Mouse (Mus musculus) MEL (cell line): Measurements from ENCODE around the gene Upb1. TPM values are rescaled to one million over a fixed set of nuclear protein-coding genes. Genes with fewer than 3 reads are reported as not detected.
"Not testable (repeated sequence)": the region's sequence is repeated elsewhere in the genome, so short reads cannot be mapped to it uniquely, and the experiment has no call there.

Experiments
- DNase-seq: peaks from one replicate; pipeline ENCODE4 v3.0.0; 2011; ENCODE audit warnings: low read depth, low spot score
- H3K27ac ChIP-seq: 2 replicates; pipeline ENCODE4 v1.5.1; 2012; ENCODE audit warnings: low read depth, mild to moderate bottlenecking, control low read depth, low read length, moderate library complexity; ENCODE audit not compliant: control insufficient read depth
- H3K27me3 ChIP-seq, 2 experiments: fragments of 150-350 bp in 1 of 2; sonication (generic) in 1 of 2; 2 replicates each; pipeline ENCODE4 v1.6.1; 2012; ENCODE audit warnings: low read length in 2 of 2, mild to moderate bottlenecking in 2 of 2, improper control_type of control experiment in 1 of 2, moderate library complexity in 1 of 2; ENCODE audit not compliant: insufficient read depth in 2 of 2, control insufficient read depth in 1 of 2
- H3K36me3 ChIP-seq, 2 experiments: 2 replicates each; pipeline ENCODE4 v1.6.1; 2012 to 2014; ENCODE audit warnings: low read length in 2 of 2, improper control_type of control experiment in 1 of 2, inconsistent platforms in 1 of 2, mild to moderate bottlenecking in 1 of 2; ENCODE audit not compliant: insufficient read depth in 2 of 2, control insufficient read depth in 1 of 2
- H3K4me1 ChIP-seq, 2 experiments: fragments of 150-350 bp in 1 of 2; sonication (generic) in 1 of 2; 2 replicates each; pipeline ENCODE4 v1.6.1; 2012; ENCODE audit warnings: low read length in 2 of 2, improper control_type of control experiment in 1 of 2, mild to moderate bottlenecking in 1 of 2; ENCODE audit not compliant: insufficient read depth in 2 of 2, control insufficient read depth in 1 of 2
- H3K4me3 ChIP-seq, 2 experiments: fragments of 150-350 bp in 1 of 2; sonication (generic) in 1 of 2; 2 replicates each; pipeline ENCODE4 v1.5.1; 2012; ENCODE audit warnings: low read depth in 2 of 2, low read length in 2 of 2, mild to moderate bottlenecking in 2 of 2, moderate library complexity in 2 of 2, control low read depth in 1 of 2, improper control_type of control experiment in 1 of 2; ENCODE audit not compliant: control insufficient read depth in 1 of 2, insufficient read depth in 1 of 2
- H3K79me2 ChIP-seq: 2 replicates; pipeline ENCODE4 v1.6.1; 2012; ENCODE audit warnings: mild to moderate bottlenecking, low read length, moderate library complexity; ENCODE audit not compliant: control insufficient read depth, poor library complexity, insufficient read depth
- H3K9ac ChIP-seq: 2 replicates; pipeline ENCODE4 v1.6.1; 2012; ENCODE audit warnings: low read depth, mild to moderate bottlenecking, control low read depth, low read length, moderate library complexity; ENCODE audit not compliant: control insufficient read depth, poor library complexity, severe bottlenecking
- H3K9me3 ChIP-seq: fragments of 150-350 bp; sonication (generic); replicated peaks from 2 replicates; pipeline ENCODE4 v1.6.1; 2012; ENCODE audit warnings: mild to moderate bottlenecking, low read length, improper control_type of control experiment, moderate library complexity; ENCODE audit not compliant: insufficient read depth
- CHD2 ChIP-seq: IDR thresholded peaks from 2 replicates; pipeline ENCODE4 v1.6.1; 2011; ENCODE audit warnings: low read length, improper control_type of control experiment
- CTCF ChIP-seq, 3 experiments: IDR thresholded peaks in 2 of 3; conservative IDR thresholded peaks in 1 of 3; 2 replicates each; pipeline ENCODE4 v1.5.1; 2011 to 2012; ENCODE audit warnings: low read length in 3 of 3, low read depth in 2 of 3, mild to moderate bottlenecking in 2 of 3, improper control_type of control experiment in 1 of 3, inconsistent platforms in 1 of 3, mixed read lengths in 1 of 3, moderate library complexity in 1 of 3; ENCODE audit not compliant: control insufficient read depth in 1 of 3, insufficient read depth in 1 of 3, poor library complexity in 1 of 3, severe bottlenecking in 1 of 3
- E2F4 ChIP-seq: IDR thresholded peaks from 2 replicates; pipeline ENCODE4 v1.6.1; 2011; ENCODE audit warnings: low read depth, low read length, improper control_type of control experiment, borderline replicate concordance
- ELF1 ChIP-seq: IDR thresholded peaks from 2 replicates; pipeline ENCODE4 v1.6.1; 2014; ENCODE audit warnings: low read depth, mild to moderate bottlenecking, inconsistent platforms, low read length, improper control_type of control experiment, moderate library complexity
- ETS1 ChIP-seq: IDR thresholded peaks from 2 replicates; pipeline ENCODE4 v1.6.1; 2012; ENCODE audit warnings: low read depth, mild to moderate bottlenecking, inconsistent platforms, low read length, improper control_type of control experiment, moderate library complexity
- GABPA ChIP-seq: IDR thresholded peaks from 2 replicates; pipeline ENCODE4 v1.6.1; 2012; ENCODE audit warnings: low read depth, mild to moderate bottlenecking, inconsistent platforms, low read length, improper control_type of control experiment, moderate library complexity
- HCFC1 ChIP-seq: IDR thresholded peaks from 2 replicates; pipeline ENCODE4 v1.6.1; 2012; ENCODE audit warnings: low read depth, mild to moderate bottlenecking, inconsistent platforms, low read length, improper control_type of control experiment, moderate library complexity
- KAT2A ChIP-seq: conservative IDR thresholded peaks from 2 replicates; pipeline ENCODE4 v1.6.1; 2012; ENCODE audit warnings: low read depth, low read length, improper control_type of control experiment, inconsistent platforms
- MAX ChIP-seq: IDR thresholded peaks from 2 replicates; pipeline ENCODE4 v1.6.1; 2011; ENCODE audit warnings: low read length, improper control_type of control experiment
- MYB ChIP-seq: IDR thresholded peaks from 2 replicates; pipeline ENCODE4 v1.6.1; 2011; ENCODE audit warnings: mild to moderate bottlenecking, low read depth, low read length, improper control_type of control experiment
- NELFE ChIP-seq: IDR thresholded peaks from 2 replicates; pipeline ENCODE4 v1.6.1; 2011; ENCODE audit warnings: low read depth, low read length, improper control_type of control experiment
- SMC3 ChIP-seq: IDR thresholded peaks from 2 replicates; pipeline ENCODE4 v1.6.1; 2011; ENCODE audit warnings: low read depth, low read length, improper control_type of control experiment
- TAL1 ChIP-seq: IDR thresholded peaks from 2 replicates; pipeline ENCODE4 v1.6.1; 2012; ENCODE audit warnings: mild to moderate bottlenecking, inconsistent platforms, low read length, moderate library complexity, mixed read lengths
- TBP ChIP-seq: IDR thresholded peaks from 2 replicates; pipeline ENCODE4 v1.8.0; 2011; ENCODE audit warnings: low read depth, low read length, improper control_type of control experiment
- USF2 ChIP-seq, 2 experiments: IDR thresholded peaks; 2 replicates each; pipeline ENCODE4 v1.6.1; 2011 to 2012; ENCODE audit warnings: improper control_type of control experiment in 2 of 2, low read length in 2 of 2, borderline replicate concordance in 1 of 2, inconsistent platforms in 1 of 2, low read depth in 1 of 2, mild to moderate bottlenecking in 1 of 2; ENCODE audit not compliant: insufficient read depth in 1 of 2
- ZNF384 ChIP-seq: IDR thresholded peaks from 2 replicates; pipeline ENCODE4 v1.6.1; 2012; ENCODE audit warnings: low read depth, mild to moderate bottlenecking, inconsistent platforms, low read length, improper control_type of control experiment
- polyA plus RNA-seq, 2 experiments: library from polyadenylated mRNA; stranded (reverse) in 1 of 2; unstranded in 1 of 2; fragments of >175 nt in 1 of 2; fragments of >200 nt in 1 of 2; gene quantifications; 2 replicates each; pipeline versions ENCODE4 v1.2.1 to v1.2.4; 2012; ENCODE audit warnings: low replicate concordance in 2 of 2, low read depth in 1 of 2; ENCODE audit not compliant: insufficient read length in 2 of 2, insufficient read depth in 1 of 2, missing spikeins in 1 of 2
- total RNA-seq: library from RNA; depleted of rRNA; stranded (reverse); fragments of 300-350 nt; gene quantifications from 2 replicates; pipeline ENCODE4 v1.2.3, GENCODE M21; 2012

The Upb1 gene
- total and polyA plus RNA-seq, 3 experiments, result 0.03 TPM; not detected in 2

- Histone ChIP-seq H3K4me3 (no peak overlapping the region), H3K9me3 (no peaks in the 10 kb centered on the region), H3K4me1 (no peaks in the 10 kb centered on the region), H3K79me2 (no peaks in the 10 kb centered on the region), H3K9ac (no peak overlapping the region), H3K27me3 (no peaks in the 10 kb centered on the region)
- no peak for TF ChIP-seq MYB
- TF ChIP-seq HCFC1, result no peak
- TF ChIP-seq ELF1, result no peak
- no peak for TF ChIP-seq ETS1
- TF ChIP-seq GABPA, result no peak
- no peak for TF ChIP-seq NELFE
- TF ChIP-seq USF2 (IDR thresholded peaks at IDR 0.05; ENCODE audit: borderline replicate concordance in 1 of 2, insufficient read depth in 1 of 2, low read depth in 1 of 2, low read length in 2 of 2), result no peak
- TF ChIP-seq TBP, result no peak
- no peak for TF ChIP-seq TAL1
- no peak for TF ChIP-seq KAT2A
- TF ChIP-seq SMC3, result no peak
- TF ChIP-seq, all 39 proteins: peak for 0
- Histone ChIP-seq H3K27ac (no peak overlapping the region), H3K36me3 (no peaks in the 10 kb centered on the region)
- DNase-seq, result no peak
Observed at GRCm38 (mm10) chr10:75474571-75474970, 73.7 kb downstream of the Upb1 start.

- not testable (repeated sequence) for H3K36me3 ChIP-seq, H3K4me3 ChIP-seq, H3K79me2 ChIP-seq, H3K27ac ChIP-seq, H3K27me3 ChIP-seq, H3K4me1 ChIP-seq, H3K9me3 ChIP-seq, DNase-seq, H3K9ac ChIP-seq
Observed at GRCm38 (mm10) chr10:75475139-75475850, 74.4 kb downstream of the Upb1 start.

GRCm38 (mm10) chr10:75477034-75477433 is 76.1 kb downstream of the Upb1 start:
- Histone ChIP-seq H3K9me3 (no peaks in the 10 kb centered on the region), H3K79me2 (no peaks in the 10 kb centered on the region), H3K27ac (no peak overlapping the region), H3K9ac (no peak overlapping the region), H3K36me3 (no peaks in the 10 kb centered on the region), H3K27me3 (0 out of 4 replicates have a peak, but pooled peaks cover 0 to 2% of the 10 kb centered on the region in 2 experiments), H3K4me3 (no peak overlapping the region), H3K4me1 (no peaks in the 10 kb centered on the region)
- no peak for DNase-seq
- TF ChIP-seq ZNF384 (no peak), NELFE (no peak), E2F4 (no peak), HCFC1 (no peak), CTCF (IDR thresholded peaks at IDR 0.05 in 2 of 3, conservative IDR thresholded peaks at IDR 0.05 in 1 of 3; ENCODE audit: control insufficient read depth in 1 of 3, insufficient read depth in 1 of 3, low read depth in 2 of 3, low read length in 3 of 3, poor library complexity in 1 of 3, severe bottlenecking in 1 of 3) (no peak), MAX (no peak), CHD2 (no peak), KAT2A (no peak)
